Mouse (Mus musculus) brain, embryonic 14.5 days (tissue): ENCODE measurements at regions not wholly inside any gene's neighbourhood (a gene's known extent, or its start where the extent isn't known, plus 50 kb on each side); places are given as distances from the start of the nearest gene placed in this dataset.
A peak's percentile ranks its signal among the peaks of the same experiment; 100 is the strongest.

Experiments used
- DNase-seq: peaks from one replicate; pipeline ENCODE4 v3.0.0-alpha.2; 2011; ENCODE audit warnings: low read depth
- CTCF ChIP-seq: fragments of 200-500 bp; IDR thresholded peaks from 2 replicates; pipeline ENCODE4 v1.5.1; 2012; ENCODE audit warnings: inconsistent platforms, mild to moderate bottlenecking, moderate library complexity, borderline replicate concordance; ENCODE audit not compliant: insufficient read depth, insufficient read length; ENCODE audit errors: extremely low read depth
- POLR2A ChIP-seq: fragments of 200-500 bp; IDR thresholded peaks from 2 replicates; pipeline ENCODE4 v1.6.1; 2012; ENCODE audit warnings: mild to moderate bottlenecking, inconsistent platforms, borderline replicate concordance; ENCODE audit not compliant: poor library complexity, insufficient read depth, insufficient read length, severe bottlenecking; ENCODE audit errors: extremely low read depth

- TF ChIP-seq CTCF (no peak), POLR2A (no peak)
- DNase-seq, result no peak
Measured at GRCm38 (mm10) chr7:136104021-136104420, 387.9 kb upstream of the Mki67 start.

GRCm38 (mm10) chr7:136112163-136112562 lies 396.0 kb upstream of the Mki67 start:
- DNase-seq, result no peak
- TF ChIP-seq POLR2A, result no peak

- DNase-seq, result no peak
- no peak for TF ChIP-seq POLR2A
- no peak for TF ChIP-seq CTCF
Measured at GRCm38 (mm10) chr7:136120930-136121329, 404.8 kb upstream of the Mki67 start.

- no peak for TF ChIP-seq POLR2A
- TF ChIP-seq CTCF, result peak; percentile 26; the same call in 1 of the 2 replicates
- DNase-seq, result no peak
Measured at GRCm38 (mm10) chr7:136121406-136121805, 405.2 kb upstream of the Mki67 start.

GRCm38 (mm10) chr7:136124786-136125185 lies 408.6 kb upstream of the Mki67 start:
- DNase-seq, result no peak
- TF ChIP-seq POLR2A, result no peak
- no peak for TF ChIP-seq CTCF

GRCm38 (mm10) chr7:136126393-136126792 lies 410.2 kb upstream of the Mki67 start:
- no peak for DNase-seq
- TF ChIP-seq CTCF (no peak), POLR2A (no peak)

- DNase-seq, result no peak
- TF ChIP-seq POLR2A, result no peak
- TF ChIP-seq CTCF, result no peak
Measured at GRCm38 (mm10) chr7:136127576-136127975, 411.4 kb upstream of the Mki67 start.

GRCm38 (mm10) chr7:136129721-136130123 lies 413.6 kb upstream of the Mki67 start:
- no peak for TF ChIP-seq POLR2A
- no peak for TF ChIP-seq CTCF
- DNase-seq, result peak; percentile 64

- no peak for TF ChIP-seq POLR2A
- TF ChIP-seq CTCF, result no peak
- DNase-seq, result peak; percentile 67
Measured at GRCm38 (mm10) chr7:136130666-136131239, 414.6 kb upstream of the Mki67 start.

GRCm38 (mm10) chr7:136132976-136133375 lies 416.8 kb upstream of the Mki67 start:
- TF ChIP-seq POLR2A, result no peak
- TF ChIP-seq CTCF, result no peak
- DNase-seq, result no peak

GRCm38 (mm10) chr7:136136666-136137065 lies 420.5 kb upstream of the Mki67 start:
- TF ChIP-seq POLR2A, result no peak
- no peak for TF ChIP-seq CTCF
- DNase-seq, result no peak

- DNase-seq, result no peak
- TF ChIP-seq CTCF (no peak), POLR2A (no peak)
Measured at GRCm38 (mm10) chr7:136137341-136137740, 421.2 kb upstream of the Mki67 start.

GRCm38 (mm10) chr7:136137831-136138602 lies 421.9 kb upstream of the Mki67 start:
- no peak for DNase-seq

More at GRCm38 (mm10) chr7:136137831-136138602, 421.9 kb upstream of the Mki67 start:
- TF ChIP-seq POLR2A, result no peak
- TF ChIP-seq CTCF, result no peak
